Mouse (Mus musculus) myocyte (in vitro differentiated cells): ENCODE measurements around the gene Nt5c2.

Experiments
- MYOD1 ChIP-seq, 3 experiments: IDR thresholded peaks; one replicate each; pipeline ENCODE4 v1.6.1; 2011; ENCODE audit warnings: control low read depth in 2 of 3, low read depth in 2 of 3, mild to moderate bottlenecking in 2 of 3, moderate library complexity in 1 of 3; ENCODE audit not compliant: insufficient read length in 2 of 3, control insufficient read depth in 1 of 3
- MYOG ChIP-seq, 3 experiments: IDR thresholded peaks; one replicate each; pipeline ENCODE4 v1.6.1; 2011; ENCODE audit warnings: control low read depth in 2 of 3, low read depth in 2 of 3, mild to moderate bottlenecking in 2 of 3; ENCODE audit not compliant: insufficient read length in 2 of 3, control insufficient read depth in 1 of 3, insufficient read depth in 1 of 3
- POLR2A ChIP-seq: IDR thresholded peaks from one replicate; pipeline ENCODE4 v1.6.1; 2011; ENCODE audit warnings: low read depth, mild to moderate bottlenecking, control low read depth, moderate library complexity; ENCODE audit not compliant: insufficient read length

DNA sequence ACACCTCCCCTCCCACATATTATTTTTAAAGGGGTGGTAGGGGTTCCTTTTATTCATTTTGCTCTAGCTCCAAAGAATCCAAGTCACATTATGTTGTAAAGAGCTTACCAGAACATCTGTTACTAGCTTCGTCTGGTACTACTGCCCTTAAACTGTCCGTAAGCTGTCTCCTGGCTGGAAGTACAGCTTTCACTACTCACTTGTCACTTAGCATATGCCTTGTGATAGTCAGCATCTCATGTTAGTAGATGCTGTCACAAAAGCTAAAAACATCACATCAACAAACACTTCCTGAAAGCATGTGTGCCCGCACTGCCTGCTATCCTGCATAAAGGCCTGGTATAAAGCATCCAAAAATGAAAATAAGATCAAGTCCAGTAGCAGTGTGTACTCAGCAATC lies 55.4 kb downstream of the Nt5c2 start:
- no peak for TF ChIP-seq MYOG (IDR thresholded peaks at IDR 0.05; ENCODE audit: control insufficient read depth in 1 of 3, insufficient read depth in 1 of 3, insufficient read length in 2 of 3, low read depth in 2 of 3)
- TF ChIP-seq POLR2A, result no peak
- no peak for TF ChIP-seq MYOD1 (IDR thresholded peaks at IDR 0.05; ENCODE audit: control insufficient read depth in 1 of 3, insufficient read length in 2 of 3, low read depth in 2 of 3)
